Mouse (Mus musculus) CD4-positive helper T cell, adult 2 months (primary cell): ENCODE data around the gene Olfr527.

Experiments
- DNase-seq: peaks from one replicate; pipeline ENCODE4 v3.0.0-alpha.2; 2012; ENCODE audit warnings: low read depth, missing footprints, low spot score

The Olfr527 gene

GRCm38 (mm10) chr7:140333717-140334116 lies at the start of gene Olfr527:
Olfr527 (plus strand) TSS chr7:140334017.
- DNase-seq: no peak

GRCm38 (mm10) chr7:140295746-140296145 lies 38.1 kb upstream of the Olfr527 start:
- no peak for DNase-seq

GRCm38 (mm10) chr7:140296876-140297275 lies 36.9 kb upstream of the Olfr527 start:
- no peak for DNase-seq

GRCm38 (mm10) chr7:140299416-140299815 lies 34.4 kb upstream of the Olfr527 start:
- DNase-seq: no peak

GRCm38 (mm10) chr7:140319861-140320385 lies 13.9 kb upstream of the Olfr527 start:
- no peak for DNase-seq

GRCm38 (mm10) chr7:140320558-140320957 lies 13.3 kb upstream of the Olfr527 start, which contains the start of gene Olfr525:
Olfr525 (plus strand) TSS chr7:140320858.
- DNase-seq: no peak

- peak; percentile 83 for DNase-seq
These were observed 12.7 kb upstream of the Olfr527 start for GRCm38 (mm10) chr7:140321135-140321534.

GRCm38 (mm10) chr7:140329766-140330304 lies 4.0 kb upstream of the Olfr527 start:
- no peak for DNase-seq

- no peak for DNase-seq
These were observed 27.8 kb downstream of the Olfr527 start, which contains the start of gene Olfr60 for GRCm38 (mm10) chr7:140361571-140361970. Olfr60 (minus strand) TSS chr7:140361671.

GRCm38 (mm10) chr7:140374300-140374699 lies 40.5 kb downstream of the Olfr527 start:
- peak; percentile 65 for DNase-seq

- no peak for DNase-seq
These were observed 42.4 kb downstream of the Olfr527 start, which contains the start of gene Olfr530 for GRCm38 (mm10) chr7:140376231-140376630. Olfr530 (minus strand) TSS chr7:140376331.

- DNase-seq: peak; percentile 63
These were observed 43.1 kb downstream of the Olfr527 start for GRCm38 (mm10) chr7:140376911-140377310.
